Mouse (Mus musculus): Measurements from ENCODE around the gene Gsg1l. TPM values are rescaled to one million over a fixed set of nuclear protein-coding genes. Genes with fewer than 3 reads are reported as not detected.
A peak's percentile ranks its signal among the peaks of the same experiment; 100 is the strongest.

Gene Gsg1l
- total RNA-seq, 4 experiments from 2014 or later: 18.4 to 28.8 (median 21.1) TPM

DNA sequence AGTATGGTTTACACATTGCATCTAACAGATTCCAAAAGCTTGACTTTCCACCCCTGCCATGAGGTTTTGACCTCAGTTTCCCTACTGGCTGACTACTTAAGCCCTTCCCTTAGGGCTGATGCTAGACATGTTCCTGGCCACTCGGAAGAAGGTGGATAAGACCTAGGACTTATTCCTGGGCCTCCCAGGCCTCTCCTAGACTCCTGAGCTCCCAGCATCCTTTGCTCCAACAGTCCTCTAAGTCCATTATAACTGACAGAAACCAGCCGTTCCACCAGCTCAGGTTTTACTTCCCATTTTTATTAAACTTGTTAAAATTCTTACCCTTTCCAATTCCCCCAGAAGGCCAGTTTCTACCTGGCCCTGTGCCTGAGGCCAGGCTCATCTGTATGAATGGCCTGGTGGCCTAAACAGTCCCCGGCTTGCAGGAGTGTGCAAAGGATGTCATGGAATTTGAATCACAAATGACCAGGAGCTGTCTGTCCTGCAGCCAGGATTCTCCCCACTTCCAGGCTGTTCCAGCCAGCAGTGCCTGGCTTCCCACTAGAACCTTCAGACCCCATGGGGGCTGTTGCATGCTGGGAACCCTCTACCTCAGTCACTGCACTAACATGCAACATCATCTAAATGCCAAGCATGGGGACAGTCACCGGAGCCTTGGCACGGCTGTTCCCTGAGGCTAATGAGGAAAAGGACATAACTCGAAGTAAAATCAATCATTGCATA, 139.7 kb downstream of the Gsg1l start:
- no peak for DNase-seq (ENCODE audit: low spot score in 2 of 2)

GRCm38 (mm10) chr7:125934319-125934718, 147.9 kb downstream of the Gsg1l start:
- no peak for DNase-seq (ENCODE audit: low spot score in 2 of 2)

GRCm38 (mm10) chr7:125933356-125934244, 148.6 kb downstream of the Gsg1l start:
- no peak for DNase-seq (ENCODE audit: low spot score in 2 of 2)

DNA sequence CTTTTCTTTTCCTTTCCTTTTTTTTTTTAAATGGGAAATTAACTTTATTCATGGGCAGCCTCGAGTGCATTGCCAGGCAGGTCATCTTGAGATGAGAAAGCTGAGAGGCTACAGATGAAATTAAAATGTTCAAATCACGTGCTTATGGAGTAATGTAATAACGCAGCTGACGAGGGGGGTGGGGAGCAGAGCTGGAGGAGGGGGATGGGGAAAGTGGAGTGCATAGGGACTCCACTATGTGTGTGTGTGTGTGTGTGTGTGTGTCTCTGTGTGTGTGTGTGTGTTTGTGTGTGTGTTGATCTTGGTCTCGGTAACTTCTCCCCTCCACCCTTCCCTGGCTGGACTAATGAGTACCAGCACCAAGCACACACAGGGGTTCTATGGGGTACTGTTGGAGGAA, 150.6 kb downstream of the Gsg1l start:
- DNase-seq (ENCODE audit: low spot score in 2 of 2): no peak

- no peak for DNase-seq (ENCODE audit: low spot score in 2 of 2)
Observed at GRCm38 (mm10) chr7:125924044-125924443, 158.2 kb downstream of the Gsg1l start.

DNA sequence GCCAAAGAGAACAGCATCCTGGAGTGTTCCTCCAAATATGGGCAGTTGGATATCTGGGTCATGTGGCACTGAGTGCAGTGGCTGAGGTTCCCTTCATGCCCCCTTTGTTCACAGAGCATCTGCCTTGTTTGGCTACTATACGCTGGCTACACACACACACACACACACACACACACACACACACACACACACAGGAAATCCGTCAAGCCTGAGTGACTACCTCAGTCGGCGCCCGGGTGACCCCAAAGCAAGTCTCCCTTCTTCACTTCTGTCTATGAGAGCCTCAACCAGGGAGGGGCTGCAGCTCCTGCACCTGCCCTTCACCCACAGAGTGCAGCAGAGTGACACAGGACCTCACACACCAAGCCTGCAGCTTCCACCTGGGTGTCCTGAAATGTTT, 161.4 kb downstream of the Gsg1l start:
- no peak for DNase-seq (ENCODE audit: low spot score in 2 of 2)

- no peak for DNase-seq (ENCODE audit: low spot score in 2 of 2)
Observed at GRCm38 (mm10) chr7:125900386-125901161, 181.6 kb downstream of the Gsg1l start.

DNA sequence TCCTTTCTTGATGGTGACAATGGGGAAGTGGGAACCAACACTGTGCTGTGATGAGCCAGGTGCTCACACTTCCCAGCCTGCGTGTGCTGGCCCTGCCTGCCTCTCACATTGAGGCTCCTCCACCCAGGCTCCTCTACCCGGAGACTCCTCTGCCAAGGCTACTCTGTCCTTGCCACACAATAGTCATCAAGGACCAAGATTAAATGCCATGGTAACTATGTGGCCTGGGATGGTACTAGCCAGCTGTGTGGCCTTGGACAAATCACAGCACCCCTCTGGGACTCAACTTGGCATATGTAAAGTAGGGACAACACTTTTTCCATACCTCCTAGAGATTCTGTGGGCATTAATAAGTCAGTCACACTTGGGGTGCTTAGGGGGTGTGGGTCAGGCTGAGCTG, 182.3 kb downstream of the Gsg1l start:
- DNase-seq (ENCODE audit: low spot score in 2 of 2): no peak

DNA sequence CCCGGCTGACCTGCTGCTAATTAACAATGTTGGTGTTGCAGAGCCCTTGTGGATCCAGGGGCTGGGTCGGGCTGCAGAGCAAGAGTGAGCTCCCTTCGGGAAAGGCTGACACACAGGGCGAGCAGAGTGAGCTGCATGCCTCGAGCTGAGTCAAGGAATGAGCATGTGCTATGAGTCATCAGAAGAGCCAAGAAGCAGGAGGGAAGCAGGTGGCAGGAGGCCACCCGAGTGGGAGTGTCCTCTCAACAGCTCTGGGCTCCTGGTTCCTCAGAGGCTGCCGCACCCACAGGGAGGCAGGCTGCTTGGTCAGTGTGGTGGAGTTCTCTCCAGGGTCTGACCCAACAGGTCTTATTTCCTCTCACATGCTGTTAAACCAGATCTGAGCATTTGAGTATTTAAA, 183.2 kb downstream of the Gsg1l start:
- DNase-seq (ENCODE audit: low spot score in 2 of 2): peak; percentile 68 to 74

DNA sequence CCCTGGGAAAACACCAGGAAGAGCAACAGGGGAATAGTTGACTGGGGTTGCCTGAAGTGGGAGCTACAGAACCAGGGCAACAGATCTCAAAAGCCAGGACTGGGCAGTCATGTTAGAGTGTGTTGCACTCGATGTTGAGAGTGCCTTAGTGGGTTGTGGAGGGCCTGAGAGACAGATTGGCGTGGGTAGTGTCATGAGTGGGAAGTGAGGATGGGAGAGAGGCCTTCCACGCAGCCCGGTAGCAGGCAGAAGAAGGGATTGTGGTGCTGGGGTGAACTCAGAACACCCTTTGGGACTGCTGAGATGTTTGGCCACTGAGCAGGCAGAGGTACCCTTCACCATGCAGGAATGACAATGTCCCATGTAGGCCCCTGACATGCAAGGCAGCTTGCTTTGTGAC, 185.2 kb downstream of the Gsg1l start:
- DNase-seq (ENCODE audit: low spot score in 2 of 2): no peak

- no peak for DNase-seq (ENCODE audit: low spot score in 2 of 2)
Observed at GRCm38 (mm10) chr7:125893621-125894020, 188.6 kb downstream of the Gsg1l start.

- DNase-seq (ENCODE audit: low spot score in 2 of 2): peak; percentile 74 to 80
Observed at GRCm38 (mm10) chr7:125888373-125888772, 193.8 kb downstream of the Gsg1l start.

DNA sequence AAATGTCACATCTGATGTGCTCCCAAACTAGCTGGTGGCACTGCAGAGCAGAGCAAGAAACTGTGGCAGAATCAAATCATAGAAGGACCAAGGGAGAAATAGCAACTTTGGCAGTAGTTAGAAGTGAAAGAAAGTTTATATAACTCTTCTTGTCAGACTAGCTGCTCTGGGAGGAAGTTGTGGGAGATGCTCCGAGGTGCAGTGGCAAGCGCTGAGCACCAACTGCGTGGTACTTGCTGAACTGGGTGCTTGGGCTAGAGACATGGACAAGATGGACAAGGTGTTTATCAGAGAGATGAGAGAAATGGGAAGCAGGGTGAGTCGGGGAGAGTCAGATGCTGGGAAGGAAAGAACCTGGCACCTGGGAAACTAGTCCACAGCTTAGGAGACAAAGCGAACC, 194.4 kb downstream of the Gsg1l start:
- no peak for DNase-seq (ENCODE audit: low spot score in 2 of 2)

- no peak for DNase-seq (ENCODE audit: low spot score in 2 of 2)
Observed at GRCm38 (mm10) chr7:125887124-125887523, 195.1 kb downstream of the Gsg1l start.

GRCm38 (mm10) chr7:125886116-125886680, 196.0 kb downstream of the Gsg1l start:
- DNase-seq (ENCODE audit: low spot score in 2 of 2): no peak

- no peak for DNase-seq (ENCODE audit: low spot score in 2 of 2)
Observed at GRCm38 (mm10) chr7:125883232-125883631, 199.0 kb downstream of the Gsg1l start.

- no peak for DNase-seq (ENCODE audit: low spot score in 2 of 2)
Observed at GRCm38 (mm10) chr7:125878040-125878439, 204.2 kb downstream of the Gsg1l start.

GRCm38 (mm10) chr7:125873971-125874495, 208.2 kb downstream of the Gsg1l start:
- peak in 1 of 2 experiments; percentile 31 for DNase-seq (ENCODE audit: low spot score in 2 of 2)

GRCm38 (mm10) chr7:125872874-125873273, 209.3 kb downstream of the Gsg1l start:
- no peak for DNase-seq (ENCODE audit: low spot score in 2 of 2)

DNA sequence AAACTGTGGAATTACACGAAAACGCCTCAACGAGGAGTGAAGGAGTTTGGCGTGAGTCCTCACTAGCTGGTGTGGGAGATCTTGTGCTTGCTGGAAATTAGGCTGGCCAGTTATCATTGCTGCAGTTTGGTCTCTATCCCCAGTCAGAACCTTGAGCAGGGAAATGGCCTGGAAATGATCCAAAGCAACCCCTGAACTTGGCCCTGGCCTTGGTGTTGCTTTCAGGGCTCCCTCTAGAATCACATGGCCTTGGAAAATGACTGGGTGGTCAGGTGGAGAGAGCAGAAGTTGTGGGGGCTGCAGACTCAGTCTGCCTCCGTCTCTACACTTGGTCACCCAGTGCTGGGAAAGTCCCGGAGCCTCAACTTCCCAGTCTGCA, 210.0 kb downstream of the Gsg1l start:
- no peak for DNase-seq (ENCODE audit: low spot score in 2 of 2)

Data from layer of hippocampus, adult 8-10 months (tissue).